Mouse (Mus musculus) hindbrain, embryonic 15.5 days (tissue): Measurements from ENCODE around the gene Epha5. TPM values are rescaled to one million over a fixed set of nuclear protein-coding genes. Genes with fewer than 3 reads are reported as not detected.

Experiments
- ATAC-seq: fragments of 200-750 bp; cut with Nextera tagmentation; 2 replicates; pipeline ENCODE4 v1.8.0; 2017; ENCODE audit warnings: low read depth, moderate number of reproducible peaks, moderate TSS enrichment; ENCODE audit not compliant: low FRiP score
- H3K27ac ChIP-seq: fragments of 300-500 bp; sonication (generic); replicated peaks from 2 replicates; pipeline ENCODE4 v1.5.1; 2015; ENCODE audit warnings: mild to moderate bottlenecking, inconsistent platforms
- H3K27me3 ChIP-seq: fragments of 300-500 bp; sonication (generic); 2 replicates; pipeline ENCODE4 v1.6.1; 2015; ENCODE audit warnings: control low read depth, inconsistent platforms
- H3K36me3 ChIP-seq: fragments of 300-500 bp; sonication (generic); 2 replicates; pipeline ENCODE4 v1.6.1; 2015; ENCODE audit warnings: control low read depth, inconsistent platforms
- H3K4me1 ChIP-seq: fragments of 300-500 bp; sonication (generic); replicated peaks from 2 replicates; pipeline ENCODE4 v1.6.1; 2015; ENCODE audit warnings: control low read depth, inconsistent platforms
- H3K4me2 ChIP-seq: fragments of 300-500 bp; sonication (generic); 2 replicates; pipeline ENCODE4 v1.6.1; 2015; ENCODE audit warnings: moderate library complexity, mild to moderate bottlenecking, inconsistent platforms
- H3K4me3 ChIP-seq: fragments of 300-500 bp; sonication (generic); 2 replicates; pipeline ENCODE4 v1.5.1; 2015; ENCODE audit warnings: mild to moderate bottlenecking, inconsistent platforms
- H3K9ac ChIP-seq: fragments of 300-500 bp; sonication (generic); 2 replicates; pipeline ENCODE4 v1.6.1; 2015; ENCODE audit warnings: inconsistent platforms
- H3K9me3 ChIP-seq: fragments of 300-500 bp; sonication (generic); 2 replicates; pipeline ENCODE4 v1.6.1; 2016; ENCODE audit warnings: control low read depth, inconsistent platforms
- WGBS: fragments of 180-500 bp; shearing (Covaris S2); methylation state at CpG from one replicate; pipeline ENCODE4 v1.1.7; 2015; 5-methylcytosine and 5-hydroxymethylcytosine counted together
- polyA plus RNA-seq: library from polyadenylated mRNA; unstranded; fragments of >200 nt; fragmentation: Nextera tagmentation; extraction: Ambion mirVana; gene quantifications from 2 replicates; pipeline ENCODE4 v1.2.1, GENCODE M21; 2015

The Epha5 gene
- polyA plus RNA-seq, 1 experiment from 2014 or later: 72.0 TPM

DNA sequence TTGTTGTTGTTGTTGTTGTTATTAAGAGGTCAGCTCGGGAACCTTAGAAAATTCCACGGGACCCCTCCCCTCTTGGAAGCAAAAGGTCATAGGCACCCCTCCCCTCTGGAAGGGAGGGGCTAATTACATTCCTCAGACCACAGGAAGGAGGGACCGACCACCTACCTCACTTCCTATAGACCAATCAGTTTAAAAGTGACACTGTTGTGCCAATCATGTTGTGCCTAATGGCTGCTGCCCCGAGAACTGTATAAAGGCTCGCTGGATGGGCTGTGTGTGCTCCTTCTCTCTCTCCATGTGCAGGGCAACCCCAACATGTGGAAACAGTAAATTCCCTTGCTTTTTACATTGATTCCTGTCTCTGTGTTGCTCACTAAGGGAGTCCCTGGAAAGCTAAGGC, 64.1 kb downstream of the Epha5 start:
- ATAC-seq: no peak

DNA sequence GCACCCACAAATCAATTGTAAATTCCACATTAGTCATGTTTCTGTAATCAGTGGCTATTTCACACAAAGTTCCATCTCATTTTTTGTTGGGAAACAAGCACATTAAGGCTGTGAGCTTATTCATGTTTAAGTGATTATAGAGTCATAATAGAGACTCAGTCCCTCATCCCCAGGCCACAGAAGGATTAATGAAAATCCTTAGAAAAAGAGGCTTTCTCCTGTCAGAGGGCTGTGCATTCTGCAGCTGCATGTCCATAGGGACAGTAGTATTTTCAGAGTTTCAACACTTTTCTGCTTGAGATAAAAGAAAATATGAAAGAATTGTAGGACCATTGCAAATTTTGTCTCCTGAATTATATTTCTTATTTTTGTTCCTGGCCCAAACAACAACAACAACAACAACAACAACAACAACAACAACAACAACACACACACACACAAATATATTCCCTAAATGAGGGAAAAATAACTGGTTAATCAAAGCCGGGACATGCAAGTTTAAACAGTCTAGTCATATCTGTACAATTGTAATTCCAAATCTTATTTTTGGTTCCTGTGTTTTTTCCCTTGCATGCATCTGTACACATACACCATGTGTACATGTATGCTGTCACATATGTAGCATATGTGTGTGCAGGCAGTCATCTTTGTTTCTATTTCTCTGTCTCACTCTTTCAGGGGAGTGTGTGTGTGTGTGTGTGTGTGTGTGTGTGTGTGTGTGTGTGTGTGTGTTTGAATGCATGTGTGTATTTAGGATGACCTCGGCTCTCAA, 70.3 kb downstream of the Epha5 start:
- no peaks in the 10 kb centered on the region for H3K9me3 ChIP-seq
- 89% methylated on average over 2 of the region's 2 CpGs for WGBS
- ATAC-seq: 0 out of 2 replicates have a peak, but pooled peaks have one; percentile 27

More for the DNA sequence above, 64.1 kb downstream of the Epha5 start:
- H3K27me3 ChIP-seq: no peaks in the 10 kb centered on the region
- no peak overlapping the region for H3K4me3 ChIP-seq
- H3K36me3 ChIP-seq: no peaks in the 10 kb centered on the region
- no peak overlapping the region for H3K4me2 ChIP-seq
- H3K9ac ChIP-seq: no peak overlapping the region
- no peaks in the 10 kb centered on the region for H3K4me1 ChIP-seq
- H3K9me3 ChIP-seq: no peaks in the 10 kb centered on the region
- 84% methylated on average over 5 of the region's 5 CpGs for WGBS
- H3K27ac ChIP-seq: no peak overlapping the region

DNA sequence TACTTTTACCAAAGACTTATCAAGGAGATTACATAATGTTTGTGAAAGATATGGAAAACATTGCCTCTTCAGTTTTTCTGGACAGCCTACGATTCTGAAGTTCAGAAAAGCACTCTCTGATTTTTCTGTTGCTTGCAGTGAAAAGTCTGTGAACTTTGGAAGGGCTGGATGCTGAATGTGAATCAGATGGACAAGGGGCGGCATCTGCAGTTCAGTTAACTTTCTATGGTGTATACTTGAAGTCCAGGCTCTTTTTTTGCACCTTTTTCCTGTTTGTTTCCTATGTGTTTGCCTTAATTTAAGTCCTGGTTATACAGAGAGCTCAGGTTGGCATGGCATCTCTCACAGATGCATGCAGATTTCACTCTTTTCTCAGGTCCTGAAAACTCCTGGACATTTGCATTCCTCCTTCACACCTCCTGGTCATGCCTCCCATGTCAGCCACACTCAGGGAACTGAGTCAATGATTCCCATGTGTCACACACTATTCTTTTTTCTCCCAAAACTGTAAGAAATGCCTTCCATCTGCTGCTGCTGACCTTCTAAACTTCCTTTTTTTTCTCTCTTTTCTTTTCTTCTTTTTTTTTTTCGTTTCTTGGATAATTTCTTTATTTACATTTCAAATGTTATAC, 81.2 kb downstream of the Epha5 start:
- H3K27me3 ChIP-seq: no peaks in the 10 kb centered on the region
- no peaks in the 10 kb centered on the region for H3K4me1 ChIP-seq
- no peak overlapping the region for H3K9ac ChIP-seq
- ATAC-seq: no peak
- WGBS: 77% methylated on average over 3 of the region's 3 CpGs
- H3K36me3 ChIP-seq: no peaks in the 10 kb centered on the region
- no peaks in the 10 kb centered on the region for H3K9me3 ChIP-seq
- H3K4me2 ChIP-seq: no peak overlapping the region
- H3K27ac ChIP-seq: no peak overlapping the region
- H3K4me3 ChIP-seq: no peak overlapping the region

More for the DNA sequence above, 70.3 kb downstream of the Epha5 start:
- Histone ChIP-seq H3K36me3 (no peaks in the 10 kb centered on the region), H3K4me2 (no peak overlapping the region), H3K4me1 (no peaks in the 10 kb centered on the region), H3K9ac (no peak overlapping the region), H3K27ac (no peak overlapping the region), H3K4me3 (no peak overlapping the region), H3K27me3 (no peaks in the 10 kb centered on the region)

DNA sequence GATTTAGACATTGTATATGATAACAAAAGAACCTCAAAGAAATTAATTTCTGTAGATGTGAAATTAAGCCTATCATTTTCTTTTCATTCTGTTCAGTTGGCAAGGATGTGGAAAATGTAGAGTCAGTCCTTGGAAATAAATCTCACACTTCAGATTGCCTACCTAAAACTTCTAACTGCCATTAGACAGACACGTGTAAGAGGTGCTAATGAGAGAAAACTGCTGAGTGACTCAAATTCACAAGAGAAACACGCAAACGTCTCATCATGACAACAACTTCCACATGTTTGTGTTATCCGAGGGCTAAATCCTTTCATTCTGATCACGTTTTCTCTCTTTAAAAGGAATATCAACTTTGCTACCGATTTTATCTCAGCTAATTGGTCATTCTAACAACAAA, 82.7 kb downstream of the Epha5 start:
- WGBS: 83% methylated on average over 6 of the region's 6 CpGs
- Histone ChIP-seq H3K4me2 (no peak overlapping the region), H3K9ac (no peak overlapping the region), H3K4me3 (no peak overlapping the region), H3K27me3 (no peaks in the 10 kb centered on the region), H3K36me3 (no peaks in the 10 kb centered on the region), H3K9me3 (no peaks in the 10 kb centered on the region), H3K4me1 (no peaks in the 10 kb centered on the region), H3K27ac (no peak overlapping the region)
- ATAC-seq: no peak

DNA sequence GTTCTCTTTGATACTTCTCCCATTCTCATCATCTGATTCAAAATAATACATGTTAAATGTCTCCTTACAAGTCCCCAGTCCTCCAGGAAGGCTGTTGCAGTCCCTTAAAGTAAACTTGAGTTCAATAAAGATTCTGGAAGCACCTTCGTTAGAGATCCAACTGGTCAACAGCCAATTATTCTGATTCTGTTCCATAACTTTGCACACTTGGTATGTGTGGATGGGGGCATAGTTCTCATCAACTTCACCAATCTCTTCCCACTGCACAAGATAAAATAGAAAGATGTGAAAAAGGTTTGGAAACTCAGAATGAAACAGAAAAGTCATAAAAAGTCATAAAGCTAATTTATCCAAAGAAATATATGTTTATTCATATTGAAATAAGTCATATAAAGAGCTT, 85.6 kb downstream of the Epha5 start:
- WGBS: 93% methylated on average over 1 of the region's 1 CpGs

DNA sequence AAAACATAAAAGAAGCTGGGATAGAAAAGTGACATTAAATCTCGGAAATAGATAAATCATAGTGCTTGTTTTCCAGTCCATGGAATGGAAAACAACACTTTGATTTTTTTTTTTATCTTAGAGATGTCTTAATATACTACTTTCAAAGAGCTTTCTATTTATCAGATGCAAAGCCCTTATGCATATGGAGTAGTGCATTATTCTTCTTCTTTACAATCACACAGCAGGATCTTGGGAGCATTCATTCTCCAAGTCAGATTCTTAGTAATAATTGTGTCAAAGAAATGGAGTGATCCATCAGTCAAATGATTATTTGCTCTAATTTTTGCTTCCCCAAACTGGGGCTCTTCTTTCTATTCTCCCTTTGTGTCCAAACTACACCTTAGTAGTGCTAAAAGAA, 96.6 kb downstream of the Epha5 start:
- Histone ChIP-seq H3K27me3 (no peaks in the 10 kb centered on the region), H3K4me1 (0 out of 2 replicates have a peak, but pooled peaks cover 4% of the 10 kb centered on the region), H3K27ac (no peak overlapping the region), H3K9ac (no peak overlapping the region), H3K36me3 (no peaks in the 10 kb centered on the region), H3K9me3 (no peaks in the 10 kb centered on the region), H3K4me3 (no peak overlapping the region), H3K4me2 (no peak overlapping the region)
- WGBS: 40% methylated on average over 1 of the region's 1 CpGs
- no peak for ATAC-seq

More for the DNA sequence above, 85.6 kb downstream of the Epha5 start:
- Histone ChIP-seq H3K36me3 (no peaks in the 10 kb centered on the region), H3K4me1 (no peaks in the 10 kb centered on the region), H3K27me3 (no peaks in the 10 kb centered on the region), H3K9me3 (no peaks in the 10 kb centered on the region), H3K27ac (no peak overlapping the region), H3K4me2 (no peak overlapping the region), H3K9ac (no peak overlapping the region), H3K4me3 (no peak overlapping the region)
- no peak for ATAC-seq

DNA sequence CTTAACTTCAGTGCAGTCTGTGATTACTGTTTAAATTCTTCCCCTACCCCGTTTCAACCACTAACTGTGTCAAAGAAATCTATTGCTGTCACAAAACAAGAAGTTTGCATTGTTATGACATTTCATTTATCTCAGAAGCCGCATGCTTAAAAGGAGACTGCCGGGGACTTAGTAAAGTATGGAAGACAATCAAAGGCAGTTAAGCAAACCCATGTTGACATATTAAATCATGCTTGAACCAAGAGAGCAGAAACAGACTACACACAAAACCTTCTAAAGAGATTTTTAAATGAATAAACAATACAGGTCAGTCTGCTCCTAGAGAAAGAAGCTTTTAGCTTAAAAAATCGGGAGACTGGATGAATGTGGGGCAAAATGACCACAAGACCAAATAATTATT, 97.0 kb downstream of the Epha5 start:
- H3K9me3 ChIP-seq: no peaks in the 10 kb centered on the region
- no peaks in the 10 kb centered on the region for H3K36me3 ChIP-seq
- no peak for ATAC-seq
- H3K4me2 ChIP-seq: no peak overlapping the region
- H3K27ac ChIP-seq: no peak overlapping the region
- H3K4me1 ChIP-seq: 0 out of 2 replicates have a peak, but pooled peaks cover 4% of the 10 kb centered on the region
- no peaks in the 10 kb centered on the region for H3K27me3 ChIP-seq
- no peak overlapping the region for H3K9ac ChIP-seq
- H3K4me3 ChIP-seq: no peak overlapping the region
- 17% methylated on average over 4 of the region's 4 CpGs for WGBS

DNA sequence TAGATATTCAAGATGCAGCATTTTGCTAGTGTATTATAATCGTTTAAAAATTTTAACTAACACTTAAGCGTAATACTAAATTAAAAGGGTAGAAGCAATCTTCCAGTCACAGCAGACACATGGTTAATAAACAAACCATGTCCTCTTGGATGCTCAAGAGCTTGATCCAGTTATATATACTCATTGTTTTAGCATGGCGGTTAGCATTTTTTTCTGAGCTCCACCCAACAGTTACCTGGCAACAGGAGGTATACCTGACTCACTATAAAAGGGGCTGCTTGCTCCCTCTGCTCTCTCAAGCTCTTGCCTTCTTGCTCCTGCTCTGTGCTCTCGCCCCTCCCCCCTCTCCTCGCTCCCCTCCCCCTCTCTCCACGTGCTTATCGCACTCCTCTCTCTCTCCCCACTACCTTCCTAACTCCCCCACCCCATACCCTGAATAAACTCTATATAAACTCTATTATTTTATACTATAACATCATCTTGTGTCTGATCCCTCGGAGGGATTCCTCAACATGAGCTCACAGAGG, 98.3 kb downstream of the Epha5 start:
- H3K36me3 ChIP-seq: no peaks in the 10 kb centered on the region
- no peaks in the 10 kb centered on the region for H3K9me3 ChIP-seq
- peak; percentile 59; the same call in 1 of the 2 replicates for ATAC-seq
- H3K27me3 ChIP-seq: no peaks in the 10 kb centered on the region
- no peak overlapping the region for H3K9ac ChIP-seq
- no peak overlapping the region for H3K27ac ChIP-seq
- H3K4me1 ChIP-seq: 0 out of 2 replicates have a peak, but pooled peaks cover 4% of the 10 kb centered on the region
- H3K4me3 ChIP-seq: no peak overlapping the region
- WGBS: 41% methylated on average over 8 of the region's 8 CpGs
- no peak overlapping the region for H3K4me2 ChIP-seq

DNA sequence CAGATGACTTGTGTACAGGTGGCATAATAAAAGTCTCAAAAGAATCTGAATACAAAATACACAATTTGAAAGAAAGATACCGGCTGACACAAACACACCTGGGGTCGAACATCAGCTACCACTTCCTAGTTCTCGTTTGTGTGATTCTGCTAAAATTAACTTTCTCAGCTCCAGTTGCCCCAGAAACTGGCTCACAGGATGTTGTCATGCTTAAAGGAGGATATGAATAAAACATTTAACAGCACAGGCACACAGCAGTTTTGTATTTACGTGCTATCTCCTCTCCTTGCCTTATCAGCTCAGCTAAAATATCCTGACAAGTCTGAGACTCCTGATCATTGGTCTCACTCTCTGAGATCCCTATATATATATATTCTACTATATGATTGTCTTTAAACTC, 99.3 kb downstream of the Epha5 start:
- H3K27me3 ChIP-seq: no peaks in the 10 kb centered on the region
- 0 out of 2 replicates have a peak, but pooled peaks cover 4% of the 10 kb centered on the region for H3K4me1 ChIP-seq
- WGBS: 70% methylated on average over 4 of the region's 4 CpGs
- no peak overlapping the region for H3K4me2 ChIP-seq
- H3K9ac ChIP-seq: no peak overlapping the region
- ATAC-seq: no peak
- H3K27ac ChIP-seq: no peak overlapping the region
- H3K36me3 ChIP-seq: no peaks in the 10 kb centered on the region
- H3K9me3 ChIP-seq: no peaks in the 10 kb centered on the region
- no peak overlapping the region for H3K4me3 ChIP-seq

DNA sequence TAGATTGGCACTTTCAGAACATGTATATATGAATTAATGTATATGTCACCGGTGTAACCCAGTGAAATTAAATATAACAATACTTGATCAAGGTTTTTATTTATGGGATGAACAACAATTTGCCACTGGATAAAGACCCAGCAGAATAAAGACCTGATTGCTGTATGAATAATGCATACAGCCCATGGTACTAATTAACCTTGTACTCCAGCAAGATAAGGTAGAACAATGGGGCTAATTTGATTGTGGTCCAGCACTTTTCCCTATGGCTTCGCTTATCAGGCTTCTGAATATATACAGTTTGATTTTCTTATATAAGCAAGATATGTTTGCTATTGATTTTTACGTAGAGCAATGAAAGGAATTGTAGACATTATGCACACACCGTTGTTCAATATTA, 103.6 kb downstream of the Epha5 start:
- no peak for ATAC-seq
- Histone ChIP-seq H3K36me3 (no peaks in the 10 kb centered on the region), H3K27me3 (no peaks in the 10 kb centered on the region), H3K4me2 (no peak overlapping the region), H3K27ac (no peak overlapping the region), H3K9me3 (no peaks in the 10 kb centered on the region), H3K9ac (no peak overlapping the region), H3K4me3 (no peak overlapping the region), H3K4me1 (no peaks in the 10 kb centered on the region)
- WGBS: 55% methylated on average over 4 of the region's 4 CpGs

DNA sequence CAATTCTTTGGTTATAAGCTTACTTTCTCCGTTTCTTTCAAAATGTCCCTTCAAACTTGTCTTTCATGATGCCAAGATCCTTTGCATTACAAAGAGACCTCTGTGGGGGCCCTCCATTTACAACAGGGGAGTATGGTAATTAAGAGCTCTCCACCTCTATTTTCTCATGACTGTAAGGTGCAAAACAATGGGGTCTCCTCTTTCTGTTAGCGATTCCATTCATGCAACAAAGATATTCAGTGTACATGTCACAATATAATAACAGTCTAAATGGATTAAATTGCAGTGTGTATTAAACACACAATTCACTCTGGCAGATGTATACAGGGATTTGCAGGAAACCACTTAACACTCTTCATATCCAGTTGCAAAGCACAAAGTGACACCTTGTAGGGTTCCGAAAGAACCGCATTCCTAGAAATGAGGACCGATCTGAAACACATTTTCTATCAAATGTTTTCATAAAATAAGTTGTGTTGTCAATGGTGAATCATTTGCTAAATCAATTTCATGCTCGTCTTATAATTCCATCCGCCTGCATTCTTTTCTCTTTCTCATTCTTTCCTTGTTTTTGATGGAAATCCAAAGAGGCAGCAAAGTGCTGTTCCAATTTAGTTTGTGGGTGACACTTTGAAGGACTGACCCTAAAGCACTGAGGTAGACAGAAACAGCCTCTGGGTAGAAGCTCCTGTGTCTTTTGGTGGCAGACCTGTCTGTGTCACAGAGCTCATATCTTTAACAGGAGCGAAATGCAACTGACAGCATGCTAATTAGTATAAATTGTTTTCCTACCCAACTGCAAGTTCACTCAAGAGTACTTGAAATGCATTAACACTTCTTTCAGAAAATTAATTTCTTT, 118.1 kb downstream of the Epha5 start:
- ATAC-seq: no peak
- Histone ChIP-seq H3K9me3 (no peaks in the 10 kb centered on the region), H3K27ac (no peak overlapping the region), H3K27me3 (no peaks in the 10 kb centered on the region), H3K36me3 (no peaks in the 10 kb centered on the region), H3K4me1 (peaks cover 5% of the 10 kb centered on the region; the same call in 1 of the 2 replicates), H3K4me2 (peak overlapping the region; percentile 24; the same call in 1 of the 2 replicates), H3K4me3 (no peak overlapping the region), H3K9ac (no peak overlapping the region)
- WGBS: 12% methylated on average over 8 of the region's 8 CpGs
